Mouse (Mus musculus) kidney, postnatal 25 days (tissue): ENCODE results near the gene Brd4.

Source experiments
- DNase-seq, 2 experiments: peaks; one replicate each; pipeline ENCODE4 v3.0.0; 2021; ENCODE audit warnings: mixed read lengths in 2 of 2

Gene Brd4

GRCm38 (mm10) chr17:32165266-32165802 lies 119.2 kb downstream of the Brd4 start:
- DNase-seq, result peak in 1 of 2 experiments; percentile 52

- no peak for DNase-seq
Measured at GRCm38 (mm10) chr17:32164780-32165179, 119.7 kb downstream of the Brd4 start.

GRCm38 (mm10) chr17:32163910-32164650 lies 120.4 kb downstream of the Brd4 start:
- DNase-seq, result no peak

DNA sequence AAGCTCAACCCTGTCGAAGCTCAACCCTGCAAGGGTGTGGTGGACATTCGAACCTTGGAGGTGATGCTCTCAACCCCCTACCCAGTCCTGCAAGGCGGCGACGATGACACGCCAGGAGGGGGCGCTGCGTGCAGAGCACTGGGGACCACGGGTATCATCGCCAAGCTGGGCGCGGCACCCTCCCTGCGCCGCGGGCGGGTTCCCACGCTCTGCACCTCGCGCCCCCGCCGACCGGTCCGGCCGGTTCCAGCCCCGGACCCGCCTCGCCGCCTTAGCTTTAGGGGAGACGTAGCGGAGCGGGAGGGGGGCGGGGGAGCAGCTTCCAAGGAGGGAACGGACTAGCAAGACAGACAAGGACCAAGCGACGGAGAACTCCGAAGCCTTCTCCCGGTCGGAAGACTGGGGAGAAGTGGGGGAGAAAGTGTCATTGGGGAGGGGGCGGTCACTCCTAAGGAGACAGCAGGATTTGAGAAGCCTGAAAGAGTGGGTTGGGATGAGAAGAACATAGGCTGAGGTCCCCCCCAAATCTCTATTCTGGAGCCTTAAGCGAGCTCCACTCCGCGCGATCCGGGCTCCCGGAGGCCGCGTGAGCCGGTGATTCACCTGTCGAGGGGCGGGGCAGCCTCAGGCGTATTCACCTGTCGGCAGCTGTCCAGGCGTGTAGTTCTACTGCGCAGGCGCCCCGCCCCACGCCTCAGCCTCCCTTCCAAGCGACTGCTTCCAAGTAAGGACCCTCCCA lies 122.2 kb downstream of the Brd4 start:
- DNase-seq, result peak; percentile 77 to 86

GRCm38 (mm10) chr17:32160882-32161281 lies 123.6 kb downstream of the Brd4 start:
- no peak for DNase-seq

- DNase-seq, result no peak
Measured at GRCm38 (mm10) chr17:32158841-32159240, 125.7 kb downstream of the Brd4 start.

- no peak for DNase-seq
Measured at GRCm38 (mm10) chr17:32146718-32147117, 137.8 kb downstream of the Brd4 start.
